Mouse (Mus musculus) ovary, adult 18-20 months (tissue): Measurements from ENCODE around the gene Tacr3.

Experiments
- DNase-seq: peaks from one replicate; pipeline ENCODE4 v3.0.0; 2022; ENCODE audit warnings: low spot score, mixed read lengths

The Tacr3 gene

GRCm38 (mm10) chr3:134828875-134829530 is at the start of gene Tacr3:
Tacr3 (plus strand) TSS chr3:134829007.
- peak; percentile 2 for DNase-seq

- no peak for DNase-seq
Observed at GRCm38 (mm10) chr3:134828492-134828874, 324 bp upstream of the Tacr3 start.

DNA sequence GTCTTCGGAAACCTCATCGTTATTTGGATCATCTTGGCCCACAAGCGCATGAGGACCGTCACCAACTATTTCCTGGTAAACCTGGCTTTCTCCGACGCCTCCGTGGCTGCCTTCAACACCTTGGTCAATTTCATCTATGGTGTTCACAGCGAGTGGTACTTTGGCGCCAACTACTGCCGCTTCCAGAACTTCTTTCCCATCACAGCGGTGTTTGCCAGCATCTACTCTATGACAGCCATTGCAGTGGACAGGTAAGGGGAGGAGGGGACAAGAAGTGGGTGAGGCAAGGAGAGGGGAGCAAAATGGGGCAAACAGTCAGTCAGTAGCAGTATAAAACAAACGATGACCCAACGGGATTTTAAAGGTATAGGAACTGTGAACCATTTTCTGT is 719 bp downstream of the Tacr3 start:
- DNase-seq, result no peak

GRCm38 (mm10) chr3:134851342-134851741 is 22.5 kb downstream of the Tacr3 start:
- DNase-seq, result no peak

- DNase-seq, result no peak
Observed at GRCm38 (mm10) chr3:134877701-134878100, 48.9 kb downstream of the Tacr3 start.

- DNase-seq, result no peak
Observed at GRCm38 (mm10) chr3:134895831-134896230, 67.0 kb downstream of the Tacr3 start.

- no peak for DNase-seq
Observed at GRCm38 (mm10) chr3:134908890-134909289, 80.1 kb downstream of the Tacr3 start.

DNA sequence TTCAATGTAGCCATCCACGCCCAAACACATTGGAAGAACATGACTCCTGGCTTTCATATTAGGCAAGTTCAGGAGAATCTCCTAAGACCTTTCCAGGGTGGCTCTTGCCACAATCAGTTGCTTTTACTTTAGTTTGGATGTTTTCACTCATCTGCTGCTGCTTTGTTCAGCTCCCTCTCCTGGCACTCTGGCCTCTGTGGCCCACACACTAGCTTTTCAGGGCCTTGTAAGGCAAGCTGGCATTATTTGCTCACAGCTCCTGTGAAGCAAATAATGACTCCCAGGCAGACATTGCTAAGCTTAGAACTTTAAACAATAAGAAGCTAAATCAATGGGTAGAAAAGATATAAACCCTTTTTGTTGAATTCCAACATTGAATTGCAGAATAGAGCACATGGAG is 105.9 kb downstream of the Tacr3 start:
- no peak for DNase-seq

DNA sequence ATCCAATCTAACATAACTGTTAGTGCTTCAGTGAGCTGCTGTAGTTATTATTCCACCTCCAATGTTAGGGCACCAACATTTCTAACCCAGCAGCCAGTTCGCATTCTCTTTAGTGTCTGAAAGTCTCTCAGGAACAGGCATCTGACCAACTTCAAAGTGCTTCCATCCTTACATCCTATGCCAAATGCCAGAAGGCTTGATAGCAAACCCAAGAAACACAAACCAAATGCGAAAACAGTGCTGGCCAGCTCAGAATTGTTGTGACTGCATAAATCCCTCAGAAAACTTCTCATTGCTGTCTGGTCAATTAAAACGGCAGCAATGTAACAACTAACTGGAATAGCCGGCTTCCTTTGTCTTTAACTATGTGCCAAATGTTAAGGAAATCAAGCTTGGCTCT is 106.7 kb downstream of the Tacr3 start:
- DNase-seq, result no peak

DNA sequence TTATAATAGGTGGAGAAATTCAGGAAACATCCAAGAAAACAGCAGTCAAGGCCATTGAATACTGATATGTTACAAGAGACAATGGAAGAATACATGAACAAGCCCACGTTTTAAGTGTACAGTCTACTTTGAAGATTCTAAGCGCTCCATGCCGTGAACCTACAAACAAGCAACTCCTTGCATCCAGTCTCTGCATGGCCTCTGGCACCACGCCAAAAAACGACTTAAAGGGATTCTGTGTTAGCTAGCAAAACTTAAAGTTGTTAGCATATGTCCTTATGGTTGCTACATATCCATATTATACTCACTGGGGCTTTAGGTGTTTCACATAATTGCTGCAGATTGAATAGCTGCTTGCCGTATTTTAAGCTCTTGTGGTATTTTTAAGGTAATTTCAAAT is 134.7 kb downstream of the Tacr3 start:
- DNase-seq, result no peak

DNA sequence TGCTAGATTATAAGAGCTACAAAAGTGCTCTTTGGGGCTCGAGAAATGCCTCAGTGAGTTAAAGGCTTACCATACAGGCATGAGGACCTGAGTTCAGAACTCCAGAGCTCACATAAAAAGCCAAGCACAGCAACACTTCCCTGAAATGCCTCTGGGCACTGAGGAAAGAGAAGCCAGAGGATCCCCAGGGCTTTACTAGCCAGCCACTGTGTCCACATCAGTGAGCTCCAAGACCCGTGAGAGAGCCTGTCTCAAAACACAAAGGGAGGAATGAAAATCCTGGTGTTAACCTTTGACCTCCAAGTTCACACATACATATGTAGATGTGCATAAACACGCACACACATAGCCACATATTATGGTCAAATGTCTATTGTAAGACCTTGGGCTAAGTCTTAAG is 150.1 kb downstream of the Tacr3 start:
- DNase-seq, result no peak

GRCm38 (mm10) chr3:134980140-134980539 is 151.3 kb downstream of the Tacr3 start:
- no peak for DNase-seq
